Mouse (Mus musculus) embryonic facial prominence, embryonic 11.5 days (tissue): ENCODE measurements around the gene Golph3. TPM values are rescaled to one million over a fixed set of nuclear protein-coding genes. Genes with fewer than 3 reads are reported as not detected.
A peak's percentile ranks its signal among the peaks of the same experiment; 100 is the strongest.

ENCODE experiments used
- ATAC-seq: fragments of 200-750 bp; cut with Nextera tagmentation; replicated peaks from 2 replicates; pipeline ENCODE4 v1.8.0; 2017; ENCODE audit warnings: low read depth; ENCODE audit not compliant: insufficient number of reproducible peaks, low FRiP score, low TSS enrichment
- DNase-seq: peaks from one replicate; pipeline ENCODE4 v3.0.0-alpha.2; 2015; ENCODE audit warnings: low spot score
- H3K27ac ChIP-seq: fragments of 300-500 bp; sonication (generic); replicated peaks from 2 replicates; pipeline ENCODE4 v1.5.1; 2014; ENCODE audit warnings: mild to moderate bottlenecking, low read depth, low read length, control low read depth
- H3K27me3 ChIP-seq: fragments of 300-500 bp; sonication (generic); 2 replicates; pipeline ENCODE4 v1.6.1; 2014; ENCODE audit warnings: mild to moderate bottlenecking, low read length, moderate library complexity, mixed read lengths; ENCODE audit not compliant: control insufficient read depth, insufficient read depth
- H3K36me3 ChIP-seq: fragments of 300-500 bp; sonication (generic); replicated peaks from 2 replicates; pipeline ENCODE4 v1.6.1; 2014; ENCODE audit warnings: low read depth, mild to moderate bottlenecking, low read length, moderate library complexity, mixed read lengths; ENCODE audit not compliant: control insufficient read depth, insufficient read depth
- H3K4me1 ChIP-seq: fragments of 300-500 bp; sonication (generic); 2 replicates; pipeline ENCODE4 v1.6.1; 2014; ENCODE audit warnings: low read length, mixed read lengths; ENCODE audit not compliant: control insufficient read depth, insufficient read depth
- H3K4me2 ChIP-seq: fragments of 300-500 bp; sonication (generic); 2 replicates; pipeline ENCODE4 v1.6.1; 2014; ENCODE audit warnings: low read depth, mild to moderate bottlenecking, control low read depth, low read length, moderate library complexity
- H3K4me3 ChIP-seq: fragments of 300-500 bp; sonication (generic); 2 replicates; pipeline ENCODE4 v1.5.1; 2014; ENCODE audit warnings: low read depth, low read length, control low read depth
- H3K9ac ChIP-seq: fragments of 300-500 bp; sonication (generic); replicated peaks from 2 replicates; pipeline ENCODE4 v1.6.1; 2014; ENCODE audit warnings: mild to moderate bottlenecking, control low read depth, low read length
- H3K9me3 ChIP-seq: fragments of 300-500 bp; sonication (generic); replicated peaks from 2 replicates; pipeline ENCODE4 v1.6.1; 2016; ENCODE audit warnings: mild to moderate bottlenecking, low read length, inconsistent platforms, mixed read lengths; ENCODE audit not compliant: control insufficient read depth
- WGBS: fragments of 180-500 bp; shearing (Covaris S2); extraction: QIAGEN DNeasy Blood & Tissue Kit; methylation state at CpG from one replicate; pipeline ENCODE4 v1.1.7; 2014; 5-methylcytosine and 5-hydroxymethylcytosine counted together
- polyA plus RNA-seq: library from polyadenylated mRNA; unstranded; fragments of >200 nt; fragmentation: Nextera tagmentation; extraction: Ambion mirVana; gene quantifications from 2 replicates; pipeline ENCODE4 v1.2.1, GENCODE M21; 2014

Golph3 gene
- polyA plus RNA-seq, 1 experiment from 2014 or later, result 125 TPM

DNA sequence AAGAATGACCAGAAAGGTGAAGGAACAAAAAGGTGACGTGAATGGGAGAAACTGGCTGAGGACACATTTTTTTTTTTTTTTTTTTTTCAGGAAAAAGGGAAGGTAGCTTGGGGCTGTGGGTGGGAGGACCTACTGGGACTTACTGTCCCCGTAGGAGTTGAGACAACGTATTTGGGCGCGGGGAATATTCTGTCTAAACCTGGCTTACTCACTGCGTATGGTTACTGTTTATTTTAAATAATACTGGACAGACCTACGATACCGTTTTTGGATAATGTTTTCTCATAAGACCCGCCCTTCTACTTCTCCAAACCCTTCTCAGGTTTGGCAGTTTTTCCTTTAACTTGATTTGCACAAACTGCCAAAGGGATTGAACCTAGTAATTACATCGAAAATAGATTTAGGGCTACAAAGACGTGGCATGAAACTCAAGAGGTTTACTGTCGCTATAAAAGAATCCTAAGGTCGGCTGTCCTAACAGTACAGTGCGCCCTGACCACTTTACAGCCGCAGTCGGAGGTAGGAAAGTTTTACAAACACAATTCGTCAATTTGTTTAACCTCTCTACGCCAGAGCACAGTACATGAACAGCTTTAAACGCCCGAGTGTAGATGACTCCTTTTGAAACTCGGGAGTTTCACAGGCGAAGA is 684 bp upstream of the Golph3 start:
- Histone ChIP-seq H3K4me1 (no peaks in the 10 kb centered on the region), H3K9ac (peak overlapping the region; percentile 96), H3K27ac (no peak overlapping the region), H3K36me3 (no peaks in the 10 kb centered on the region; the same call in 1 of the 2 replicates), H3K4me3 (peak overlapping the region; percentile 99), H3K9me3 (no peaks in the 10 kb centered on the region), H3K27me3 (0 out of 2 replicates have a peak, but pooled peaks cover 3% of the 10 kb centered on the region), H3K4me2 (peak overlapping the region; percentile 69)
- WGBS, result 5% methylated on average over 22 of the region's 22 CpGs
- no peak for ATAC-seq
- DNase-seq, result no peak

DNA sequence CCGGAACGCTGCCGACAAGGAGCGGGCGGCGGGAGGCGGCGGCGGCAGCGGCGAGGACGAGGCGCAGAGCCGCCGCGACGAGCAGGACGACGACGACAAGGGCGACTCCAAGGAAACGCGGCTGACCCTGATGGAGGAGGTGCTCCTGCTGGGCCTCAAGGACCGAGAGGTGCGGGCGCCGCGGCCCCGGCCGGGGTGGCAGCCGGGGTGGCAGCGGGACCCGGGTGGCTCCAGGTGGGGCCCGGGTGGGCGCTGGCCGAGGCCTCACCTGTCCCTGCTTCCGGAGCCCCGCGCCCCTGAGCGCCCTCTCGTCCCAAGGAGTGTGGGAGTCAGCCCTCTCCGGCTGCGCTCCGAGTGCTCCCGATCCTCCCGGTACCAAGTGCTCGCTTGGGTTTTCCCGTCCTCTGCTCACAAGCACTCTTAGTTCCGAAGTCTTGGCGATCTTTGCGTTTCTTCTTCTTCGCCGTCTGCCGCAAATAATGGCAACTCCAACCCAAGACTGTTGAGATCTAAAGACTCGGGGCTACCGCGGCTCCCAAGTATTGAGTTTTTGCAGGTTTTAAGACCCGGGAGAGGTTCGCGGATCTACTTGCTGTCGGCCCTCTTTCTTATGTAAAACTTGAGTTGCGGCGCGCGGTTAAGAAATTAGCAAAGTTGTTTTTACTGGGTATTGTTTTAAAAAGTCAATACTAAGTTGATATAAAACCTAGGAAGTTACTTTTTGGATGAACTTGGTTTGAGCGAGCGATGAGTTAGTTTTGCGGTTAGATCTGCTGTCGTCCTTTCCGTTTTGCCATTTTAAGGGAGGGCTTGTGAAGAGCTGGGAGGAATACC is 755 bp downstream of the Golph3 start, which contains the start of gene 1810049J17Rik:
Gene 1810049J17Rik, minus strand, starts transcription at position 112 of the 834 bp plus-strand sequence.
- Histone ChIP-seq H3K4me3 (peak within 1 kb of the TSS; percentile 99), H3K36me3 (no peaks in the 10 kb centered on the region; the same call in 1 of the 2 replicates), H3K4me1 (no peaks in the 10 kb centered on the region), H3K4me2 (peak within 1 kb of the TSS; percentile 69), H3K27me3 (0 out of 2 replicates have a peak, but pooled peaks cover 3% of the 10 kb centered on the region), H3K27ac (peak within 1 kb of the TSS; percentile 76), H3K9me3 (no peaks in the 10 kb centered on the region), H3K9ac (peak within 1 kb of the TSS; percentile 96)
- under 1% methylated on average over 70 of the region's 70 CpGs for WGBS
- ATAC-seq, result peak; percentile 51
- DNase-seq, result peak; percentile 57

DNA sequence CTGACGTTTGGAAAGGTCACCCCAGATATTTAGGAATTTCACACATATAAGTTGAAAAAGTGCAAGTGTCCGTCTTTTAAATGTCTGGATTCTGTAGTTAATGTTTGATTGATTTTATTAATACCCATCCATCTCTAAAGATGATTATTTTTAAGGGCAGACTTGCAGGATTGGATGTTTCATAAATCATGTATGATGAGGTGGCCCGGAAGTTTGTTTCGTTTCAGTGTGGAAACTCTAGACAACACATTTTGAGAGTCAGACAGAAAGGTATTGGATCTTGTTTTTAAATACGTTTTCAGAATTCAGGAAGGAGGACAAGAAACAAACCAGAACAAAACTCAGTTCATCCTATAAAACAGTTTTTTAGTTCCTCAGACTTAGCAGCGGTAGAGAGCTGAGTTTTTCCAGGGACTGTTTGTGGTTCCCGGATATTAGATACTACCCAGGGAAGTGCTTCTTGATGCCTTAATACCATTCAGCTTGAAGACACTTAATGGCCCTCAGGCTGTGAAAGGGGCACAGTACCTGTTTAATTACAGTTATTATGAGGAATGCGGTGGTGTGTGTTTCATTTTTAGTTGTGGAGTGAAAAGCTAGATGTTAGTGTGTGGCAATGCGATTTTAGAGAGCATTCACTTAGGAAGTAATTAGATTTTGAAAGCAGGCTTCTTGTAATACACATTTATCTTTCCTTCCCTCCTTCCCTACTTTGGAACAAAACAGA is 1.6 kb downstream of the Golph3 start:
- ATAC-seq, result no peak
- H3K36me3 ChIP-seq, result no peaks in the 10 kb centered on the region; the same call in 1 of the 2 replicates
- no peaks in the 10 kb centered on the region for H3K9me3 ChIP-seq
- H3K4me3 ChIP-seq, result peak overlapping the region; percentile 99
- H3K4me2 ChIP-seq, result peak overlapping the region; percentile 69
- no peak overlapping the region for H3K27ac ChIP-seq
- peak overlapping the region; percentile 96 for H3K9ac ChIP-seq
- DNase-seq, result peak; percentile 36
- H3K4me1 ChIP-seq, result no peaks in the 10 kb centered on the region
- 0 out of 2 replicates have a peak, but pooled peaks cover 3% of the 10 kb centered on the region for H3K27me3 ChIP-seq
- 14% methylated on average over 9 of the region's 9 CpGs for WGBS

DNA sequence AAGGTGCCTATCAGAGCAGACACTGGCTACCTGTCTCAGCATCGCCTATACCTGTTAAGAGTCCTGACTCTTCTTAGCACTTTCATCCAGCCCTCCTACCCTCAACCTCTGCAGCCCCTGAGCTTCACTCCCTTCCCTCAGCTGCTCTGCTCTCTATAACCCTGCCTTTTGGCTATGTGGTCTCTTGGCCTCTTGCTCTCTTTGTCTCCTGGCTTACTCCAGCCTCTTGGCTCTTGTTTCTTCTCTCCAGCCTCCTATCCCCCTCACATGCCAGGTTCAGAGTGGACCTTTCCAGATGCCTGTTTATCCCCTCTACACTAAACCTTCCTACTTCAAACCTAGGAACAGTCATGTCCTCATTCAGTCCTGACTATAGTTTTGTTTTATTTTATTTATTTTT is 3.1 kb downstream of the Golph3 start:
- Histone ChIP-seq H3K27me3 (0 out of 2 replicates have a peak, but pooled peaks cover 3% of the 10 kb centered on the region), H3K9ac (no peak overlapping the region), H3K36me3 (no peaks in the 10 kb centered on the region; the same call in 1 of the 2 replicates), H3K4me3 (no peak overlapping the region), H3K9me3 (no peaks in the 10 kb centered on the region), H3K27ac (no peak overlapping the region), H3K4me2 (no peak overlapping the region), H3K4me1 (no peaks in the 10 kb centered on the region)
- 93% methylated on average over 1 of the region's 1 CpGs for WGBS
- ATAC-seq (no peak), DNase-seq (no peak)

DNA sequence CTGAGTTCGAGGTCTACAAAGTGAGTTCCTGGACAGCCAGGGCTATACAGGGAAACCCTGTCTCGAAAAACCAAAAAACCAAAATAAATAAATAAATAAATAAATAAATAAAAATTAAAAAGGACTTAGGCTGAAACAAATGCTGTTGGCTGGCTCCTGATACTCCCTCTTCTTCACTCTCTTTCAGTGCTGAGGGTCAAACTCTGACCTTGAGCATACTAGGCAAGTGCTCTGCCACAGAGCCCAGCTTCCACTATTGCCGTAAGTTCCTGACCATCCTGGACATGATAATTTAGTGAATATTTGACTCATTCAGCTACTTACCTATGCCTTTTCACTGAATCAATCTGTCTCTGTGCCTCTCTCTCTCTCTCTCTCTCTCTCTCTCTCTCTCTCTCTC is 9.1 kb downstream of the Golph3 start:
- no peak overlapping the region for H3K27ac ChIP-seq
- no peaks in the 10 kb centered on the region for H3K9me3 ChIP-seq
- no peak for ATAC-seq
- H3K36me3 ChIP-seq, result no peaks in the 10 kb centered on the region; the same call in 1 of the 2 replicates
- WGBS, result 84% methylated on average over 3 of the region's 3 CpGs
- H3K27me3 ChIP-seq, result no peaks in the 10 kb centered on the region
- H3K4me3 ChIP-seq, result no peak overlapping the region
- no peak overlapping the region for H3K9ac ChIP-seq
- DNase-seq, result no peak
- H3K4me2 ChIP-seq, result no peak overlapping the region
- H3K4me1 ChIP-seq, result no peaks in the 10 kb centered on the region

DNA sequence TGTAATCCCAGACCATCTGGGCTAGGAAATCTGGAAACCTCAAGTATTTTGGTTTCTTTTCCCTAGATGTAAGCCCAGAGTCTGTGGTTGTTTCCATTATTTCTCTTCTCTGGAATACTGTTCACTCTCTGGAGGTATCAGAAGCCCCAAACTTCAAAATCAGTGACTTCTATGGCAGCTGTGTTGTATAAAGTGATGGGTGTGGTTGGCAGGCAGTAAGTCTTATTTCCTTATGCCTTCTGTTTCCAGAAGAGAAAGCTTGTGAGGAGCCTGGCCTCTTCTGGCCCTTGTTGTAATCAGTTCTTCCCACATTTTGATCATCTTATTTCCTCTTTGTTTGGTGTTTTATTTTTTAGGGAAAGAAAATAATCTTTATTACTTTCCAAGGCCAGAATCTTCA is 9.6 kb downstream of the Golph3 start:
- DNase-seq (no peak), ATAC-seq (no peak)
- Histone ChIP-seq H3K9ac (no peak overlapping the region), H3K27ac (no peak overlapping the region), H3K9me3 (no peaks in the 10 kb centered on the region), H3K4me2 (no peak overlapping the region), H3K36me3 (no peaks in the 10 kb centered on the region), H3K4me1 (no peaks in the 10 kb centered on the region), H3K27me3 (no peaks in the 10 kb centered on the region), H3K4me3 (no peak overlapping the region)

DNA sequence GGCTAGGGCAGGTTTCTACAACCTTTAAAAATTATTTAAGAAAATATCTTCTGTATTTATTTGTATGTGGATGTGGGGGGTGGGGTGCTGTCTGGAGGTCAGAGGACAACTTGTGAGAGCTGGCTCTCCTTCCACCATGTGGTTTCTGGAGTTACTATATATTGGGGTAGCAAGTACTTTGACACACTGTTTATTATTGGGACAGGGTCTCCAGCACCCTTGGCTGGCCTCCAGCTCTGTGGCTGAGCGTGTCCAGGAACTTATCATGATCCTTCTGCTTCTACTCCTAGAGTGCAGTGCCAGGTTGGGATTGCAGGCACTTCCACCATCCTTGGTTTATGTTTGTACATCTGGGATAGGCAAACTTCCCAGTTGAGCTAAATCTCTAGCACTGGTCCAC is 10.1 kb downstream of the Golph3 start:
- 64% methylated on average over 1 of the region's 1 CpGs for WGBS
- no peak overlapping the region for H3K27ac ChIP-seq

More for the DNA sequence above, 10.1 kb downstream of the Golph3 start:
- Histone ChIP-seq H3K36me3 (no peaks in the 10 kb centered on the region), H3K4me3 (no peak overlapping the region), H3K27me3 (no peaks in the 10 kb centered on the region), H3K4me2 (no peak overlapping the region), H3K9ac (no peak overlapping the region), H3K4me1 (no peaks in the 10 kb centered on the region), H3K9me3 (no peaks in the 10 kb centered on the region)
- no peak for ATAC-seq
- DNase-seq, result no peak
